In genomic region chr14:57089107-57089506, GRCm38 (mm10) we compare ENCODE assay signal across 20 mouse cellular contexts. TPM values are rescaled to one million over a fixed set of nuclear protein-coding genes. Genes with fewer than 3 reads are reported as not detected.
A peak's percentile ranks its signal among the peaks of the same experiment; 100 is the strongest.
DNase-seq lines count a peak whose midpoint lies in the region; ATAC-seq and TF ChIP-seq lines count a peak whose summit lies in the region.
"Had no signal": no experiment of that assay in that cellular context is flagged by ENCODE, and none has a peak within 500 bp of the region (broad histone marks: within the 10 kb centered on the region; RNA-seq: fewer than 3 reads in every experiment).

No protein-coding gene starts in this region.

- TF ChIP-seq CTCF in kidney, postnatal 0 days (IDR thresholded peaks at IDR 0.05; ENCODE audit: low read depth): no peak

- intact Hi-C loops in gastrocnemius, postnatal 36 days (cut with DNase I): no loop called here

- 75% methylated on average over 7 of the region's 7 CpGs for WGBS in kidney, postnatal 0 days
- WGBS in liver, embryonic 11.5 days: 74% methylated on average over 7 of the region's 7 CpGs
- WGBS in stomach, embryonic 15.5 days: 87% methylated on average over 7 of the region's 7 CpGs

- no peaks in the 10 kb centered on the region for H3K9me3 ChIP-seq in kidney, postnatal 0 days (replicated peaks; ENCODE audit: low read length)
- no peaks in the 10 kb centered on the region for H3K9me3 ChIP-seq in liver, embryonic 11.5 days (ENCODE audit: control insufficient read depth, low read length)
- H3K9me3 ChIP-seq in stomach, embryonic 15.5 days: no peaks in the 10 kb centered on the region
- H3K9me3 ChIP-seq: forebrain, embryonic 12.5 days; hindbrain, embryonic 15.5 days had no signal

- H3K36me3 ChIP-seq in kidney, postnatal 0 days (ENCODE audit: insufficient read depth, low read length): no peaks in the 10 kb centered on the region
- H3K36me3 ChIP-seq in liver, embryonic 11.5 days (ENCODE audit: control insufficient read depth, insufficient read depth, low read length): no peaks in the 10 kb centered on the region
- no peaks in the 10 kb centered on the region for H3K36me3 ChIP-seq in stomach, embryonic 15.5 days
- H3K36me3 ChIP-seq: forebrain, embryonic 12.5 days; hindbrain, embryonic 15.5 days had no signal

- ATAC-seq in kidney, postnatal 0 days (replicated peaks; ENCODE audit: low FRiP score, low read depth): peak; percentile 86
- ATAC-seq in liver, embryonic 11.5 days (replicated peaks; ENCODE audit: low FRiP score): peak; percentile 70
- ATAC-seq in stomach, embryonic 15.5 days (ENCODE audit: insufficient read depth, low FRiP score, low read depth): peak; percentile 39; the same call in 1 of the 2 replicates

- H3K9ac ChIP-seq in kidney, postnatal 0 days (ENCODE audit: low read depth, low read length): no peak overlapping the region
- no peak overlapping the region for H3K9ac ChIP-seq in liver, embryonic 11.5 days (ENCODE audit: low read depth, low read length)
- H3K9ac ChIP-seq in stomach, embryonic 15.5 days: no peak overlapping the region
- H3K9ac ChIP-seq: forebrain, embryonic 12.5 days; hindbrain, embryonic 15.5 days; lung, embryonic 14.5 days had no signal

- DNase-seq in kidney, adult 18-20 months: peak; percentile 76
- DNase-seq in kidney, postnatal 0 days (ENCODE audit: low spot score): peak; percentile 44
- DNase-seq in liver, embryonic 11.5 days (ENCODE audit: low spot score): no peak
- no peak for DNase-seq in gastrocnemius, postnatal 36 days
- no peak for DNase-seq in heart, adult 11 months
- no peak for DNase-seq in MN1 (ENCODE audit: low spot score)
- DNase-seq in spleen, postnatal 36 days (ENCODE audit: low spot score in 2 of 2): no peak
- DNase-seq: cerebellum, postnatal 25 days; gastrocnemius, postnatal 25 days; lung, embryonic 14.5 days; midbrain, embryonic 14.5 days; thymus, postnatal 25 days had no signal

- 0 out of 2 replicates have a peak, but pooled peaks cover 4% of the 10 kb centered on the region for H3K4me1 ChIP-seq in kidney, postnatal 0 days (replicated peaks; ENCODE audit: insufficient read depth, low read length)
- H3K4me1 ChIP-seq in liver, embryonic 11.5 days (replicated peaks; ENCODE audit: control insufficient read depth, insufficient read depth, low read length): 0 out of 2 replicates have a peak, but pooled peaks cover 2% of the 10 kb centered on the region
- peaks cover 7% of the 10 kb centered on the region; the same call in 1 of the 2 replicates for H3K4me1 ChIP-seq in stomach, embryonic 15.5 days
- H3K4me1 ChIP-seq: forebrain, embryonic 12.5 days; hindbrain, embryonic 15.5 days had no signal

- no peaks in the 10 kb centered on the region for H3K27me3 ChIP-seq in kidney, postnatal 0 days (ENCODE audit: insufficient read depth, low read length)
- no peaks in the 10 kb centered on the region for H3K27me3 ChIP-seq in liver, embryonic 11.5 days (replicated peaks; ENCODE audit: control insufficient read depth, insufficient read depth, low read length)
- H3K27me3 ChIP-seq in stomach, embryonic 15.5 days (replicated peaks): no peaks in the 10 kb centered on the region
- H3K27me3 ChIP-seq: forebrain, embryonic 12.5 days; hindbrain, embryonic 15.5 days had no signal

- no peak overlapping the region for H3K27ac ChIP-seq in kidney, postnatal 0 days
- H3K27ac ChIP-seq in liver, embryonic 11.5 days (ENCODE audit: low read depth, low read length): no peak overlapping the region; the same call in 1 of the 2 replicates
- H3K27ac ChIP-seq in stomach, embryonic 15.5 days: no peak overlapping the region
- H3K27ac ChIP-seq: forebrain, embryonic 12.5 days; hindbrain, embryonic 15.5 days; macrophage had no signal

- H3K4me2 ChIP-seq in kidney, postnatal 0 days (ENCODE audit: low read length): no peak overlapping the region
- H3K4me2 ChIP-seq in liver, embryonic 11.5 days: no peak overlapping the region
- no peak overlapping the region for H3K4me2 ChIP-seq in stomach, embryonic 15.5 days
- H3K4me2 ChIP-seq: forebrain, embryonic 12.5 days; heart, embryonic 11.5 days; hindbrain, embryonic 15.5 days; lung, embryonic 14.5 days had no signal

- no peak overlapping the region for H3K4me3 ChIP-seq in kidney, postnatal 0 days (replicated peaks; ENCODE audit: low read depth, low read length)
- H3K4me3 ChIP-seq in liver, embryonic 11.5 days (ENCODE audit: low read depth, low read length): no peak overlapping the region
- H3K4me3 ChIP-seq in stomach, embryonic 15.5 days (replicated peaks): no peak overlapping the region
- H3K4me3 ChIP-seq: forebrain, embryonic 12.5 days; hindbrain, embryonic 15.5 days had no signal

RNA-seq across cellular contexts. Expression of gene Gjb2, which starts 15.4 kb away (rescaled TPM):
- polyA plus RNA-seq in kidney, postnatal 0 days (2015; fragmentation: Nextera tagmentation; extraction: Ambion mirVana): 10.5 and 11.6 TPM in 2 replicates
- polyA plus RNA-seq in liver, embryonic 11.5 days (2014; fragmentation: Nextera tagmentation; extraction: Ambion mirVana): 3.8 and 4.8 TPM in 2 replicates
- 13.3 and 19.9 TPM in 2 replicates for polyA plus RNA-seq in stomach, embryonic 15.5 days (2015; fragmentation: Nextera tagmentation; extraction: Ambion mirVana)
- under 1 TPM; 0.31 to 0.35 TPM for total RNA-seq in gastrocnemius, postnatal 36 days (2021)
- total RNA-seq: heart, postnatal 25 days had no signal
- polyA plus RNA-seq: C2C12, macrophage had no signal

RNA-seq across cellular contexts. Expression of gene Gm4491, which starts 26.6 kb away (rescaled TPM):
- polyA plus RNA-seq in kidney, postnatal 0 days (2015; fragmentation: Nextera tagmentation; extraction: Ambion mirVana): not detected in 2 replicates
- polyA plus RNA-seq in liver, embryonic 11.5 days (2014; fragmentation: Nextera tagmentation; extraction: Ambion mirVana): not detected in 2 replicates
- polyA plus RNA-seq in stomach, embryonic 15.5 days (2015; fragmentation: Nextera tagmentation; extraction: Ambion mirVana): not detected in 2 replicates
- not detected for total RNA-seq in gastrocnemius, postnatal 36 days (2021)
- total RNA-seq: adrenal gland, postnatal 4 days; gastrocnemius, postnatal 25 days; heart, postnatal 25 days had no signal
- polyA plus RNA-seq: C2C12; forebrain, embryonic 12.5 days; heart, embryonic 11.5 days; lung, embryonic 14.5 days; macrophage had no signal

RNA-seq across cellular contexts. Expression of gene Gja3, which starts 31.2 kb away (rescaled TPM):
- polyA plus RNA-seq in kidney, postnatal 0 days (2015; fragmentation: Nextera tagmentation; extraction: Ambion mirVana): 9.8 and 10.3 TPM in 2 replicates
- polyA plus RNA-seq in liver, embryonic 11.5 days (2014; fragmentation: Nextera tagmentation; extraction: Ambion mirVana): 0.15 and 0.17 TPM in 2 replicates
- 0.53 and 1.2 TPM in 2 replicates for polyA plus RNA-seq in stomach, embryonic 15.5 days (2015; fragmentation: Nextera tagmentation; extraction: Ambion mirVana)
- total RNA-seq in gastrocnemius, postnatal 36 days (2021): under 1 TPM in 1 of 2 experiments, not detected in 1; 0.12 TPM
- polyA plus RNA-seq: macrophage; midbrain, embryonic 14.5 days had no signal

RNA-seq across cellular contexts. Expression of gene Gjb6, which starts 44.3 kb away (rescaled TPM):
- polyA plus RNA-seq in kidney, postnatal 0 days (2015; fragmentation: Nextera tagmentation; extraction: Ambion mirVana): 1.2 and 1.9 TPM in 2 replicates
- polyA plus RNA-seq in liver, embryonic 11.5 days (2014; fragmentation: Nextera tagmentation; extraction: Ambion mirVana): 0.21 and 0.23 TPM in 2 replicates
- polyA plus RNA-seq in stomach, embryonic 15.5 days (2015; fragmentation: Nextera tagmentation; extraction: Ambion mirVana): 2.5 and 5.3 TPM in 2 replicates
- total RNA-seq in gastrocnemius, postnatal 36 days (2021): not detected
- total RNA-seq: adrenal gland, postnatal 4 days; heart, postnatal 25 days had no signal
- polyA plus RNA-seq: C2C12; lung, embryonic 14.5 days; macrophage had no signal

Comparison
In these comparisons a context has a peak if more than half of its experiments do, and no peak if none do; other contexts are left out.
1. DNase-seq: peak in kidney, adult 18-20 months (single experiment) and kidney, postnatal 0 days (single experiment); none in liver, embryonic 11.5 days (single experiment), gastrocnemius, postnatal 36 days (0 of 2), heart, adult 11 months (single experiment), MN1 (single experiment) and spleen, postnatal 36 days (0 of 2).
2. Peak in every context shown above with its lines, with median percentiles within 50 percentile points of each other: ATAC-seq.